Mouse (Mus musculus): ENCODE data around the gene 4933427I04Rik.

Gene 4933427I04Rik

DNA sequence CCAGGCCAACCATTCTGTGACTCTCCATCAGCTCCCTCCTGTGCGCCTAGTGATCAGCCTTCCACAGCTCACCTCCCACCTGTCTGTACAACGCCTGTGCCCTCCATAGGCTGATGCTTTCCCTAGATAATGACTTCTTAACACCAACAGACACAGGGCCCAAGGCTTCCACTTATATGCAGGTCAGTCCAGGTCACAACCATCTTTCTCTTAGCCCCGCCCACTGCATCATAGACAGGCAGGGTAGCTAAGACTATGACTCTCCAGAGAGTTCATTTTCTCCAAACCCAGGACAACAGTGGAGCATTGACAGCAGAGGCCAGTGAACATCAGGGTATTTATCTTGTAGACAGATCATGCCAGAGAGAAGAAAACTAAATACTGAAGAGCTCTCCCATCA is at the start of gene 4933427I04Rik:
TSS of gene 4933427I04Rik (plus strand) at position 301 of the 400 bp plus-strand sequence.
- DNase-seq = no peak

- DNase-seq = no peak
These were observed 48.8 kb upstream of the 4933427I04Rik start for GRCm38 (mm10) chr4:123810475-123811295.

DNA sequence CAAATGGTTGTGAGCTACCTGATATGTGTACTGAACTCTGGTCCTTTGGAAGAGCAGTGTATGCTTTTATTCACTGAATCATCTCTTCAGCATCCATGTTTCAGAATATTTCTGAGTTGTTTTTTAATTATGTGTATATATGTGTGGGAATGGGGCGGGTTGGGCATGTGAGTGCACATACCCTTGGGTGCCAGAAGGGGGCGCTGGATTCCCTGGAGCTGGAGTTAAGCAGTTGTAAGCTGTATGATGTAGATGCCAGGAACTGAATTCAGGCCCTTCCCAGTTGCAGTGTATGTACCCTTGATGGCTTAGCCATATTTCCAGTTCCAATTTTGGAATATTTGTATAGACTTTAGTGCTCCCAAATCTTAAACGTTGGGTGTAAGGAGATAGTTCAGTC is 47.0 kb upstream of the 4933427I04Rik start:
- no peak for DNase-seq

DNA sequence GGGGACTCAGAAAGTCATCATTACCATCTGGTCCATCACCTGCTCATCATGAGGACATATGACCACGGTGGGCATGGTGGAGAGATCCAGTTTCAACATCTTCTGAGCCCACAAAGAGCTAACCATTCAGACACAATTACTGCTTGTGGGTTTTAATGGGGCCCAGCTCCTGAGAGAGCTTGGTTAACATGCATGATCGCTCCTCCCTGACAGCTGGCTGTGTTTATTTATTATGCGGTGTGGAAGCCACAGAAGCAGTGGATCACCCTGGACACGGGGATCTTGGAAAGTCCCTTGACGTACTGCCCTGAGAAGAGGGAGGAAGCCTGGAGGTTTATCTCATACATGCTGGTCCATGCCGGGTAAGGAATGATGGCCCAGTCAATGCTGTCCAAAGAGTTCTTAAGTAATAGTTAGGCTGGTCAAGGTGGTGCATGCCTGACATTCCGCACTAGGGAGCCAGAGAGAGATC is 45.4 kb upstream of the 4933427I04Rik start:
- peak; percentile 16 to 43 for DNase-seq

DNA sequence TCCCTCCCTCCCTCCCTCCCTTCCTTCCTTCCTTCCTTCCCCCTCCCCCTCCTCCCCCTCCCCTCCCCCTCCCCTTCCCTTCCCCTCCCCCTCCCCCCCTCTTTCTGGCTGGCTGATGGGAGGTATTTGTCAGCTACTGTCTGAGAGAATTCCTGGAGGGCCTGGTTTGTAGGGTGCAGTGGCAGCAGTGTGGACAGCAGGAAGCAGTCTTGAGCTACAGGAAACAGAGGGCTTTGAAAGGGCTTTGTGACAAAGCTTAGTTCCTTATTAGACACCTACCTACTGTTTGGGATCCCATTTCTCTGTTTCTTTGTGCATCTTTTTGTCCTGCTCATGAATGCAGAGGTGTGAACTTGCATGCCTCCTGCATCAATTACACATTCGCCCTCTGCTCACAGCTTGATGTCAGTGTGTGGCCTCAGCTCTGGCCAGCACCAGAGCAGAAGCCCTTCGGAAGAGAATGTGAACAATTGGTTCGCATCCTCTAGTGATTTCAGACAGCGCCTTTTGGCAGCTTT is 40.3 kb upstream of the 4933427I04Rik start:
- DNase-seq = peak; percentile 37 to 45

GRCm38 (mm10) chr4:123842126-123842525 is 17.4 kb upstream of the 4933427I04Rik start:
- no peak for DNase-seq

DNA sequence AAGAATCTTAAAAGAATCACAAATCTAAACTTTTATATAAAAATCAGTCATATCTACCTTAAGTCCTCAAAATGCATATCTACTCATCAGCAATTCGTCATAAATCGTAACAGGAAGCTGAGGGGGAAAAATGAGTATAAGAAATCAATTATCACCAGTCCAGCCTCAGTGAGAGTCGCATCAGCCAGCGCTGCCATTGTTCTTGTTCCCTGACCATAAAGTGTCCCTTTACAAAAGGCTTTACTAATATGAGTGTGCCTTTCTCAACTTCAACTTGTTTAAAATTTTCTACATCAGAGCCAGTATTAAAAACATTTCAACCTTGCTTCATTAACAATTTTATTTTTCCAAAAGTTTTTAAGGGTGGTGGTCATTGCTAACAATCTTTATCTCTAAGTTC is 2.6 kb upstream of the 4933427I04Rik start:
- no peak for DNase-seq

GRCm38 (mm10) chr4:123858090-123858489 is 1.4 kb upstream of the 4933427I04Rik start:
- DNase-seq = no peak

DNA sequence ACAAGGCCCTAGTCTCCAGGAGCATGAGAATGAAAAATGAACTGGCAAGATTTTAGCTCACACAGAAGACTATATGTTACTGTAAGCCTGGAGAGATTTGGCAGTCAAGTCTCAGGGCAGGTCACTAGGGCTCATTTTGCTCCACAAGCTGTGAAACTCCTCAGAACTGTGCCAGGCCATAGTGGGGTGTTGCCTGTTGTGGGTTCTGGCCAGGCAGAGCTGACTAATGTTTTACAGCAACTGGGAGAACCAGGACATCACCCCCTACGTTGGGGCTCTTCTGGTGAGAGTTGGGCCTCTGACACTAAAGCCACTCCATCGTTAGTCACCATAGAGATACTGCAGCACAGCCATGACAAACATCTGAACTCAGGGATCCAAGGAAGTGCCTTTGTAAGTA is 324 bp downstream of the 4933427I04Rik start:
- no peak for DNase-seq

- DNase-seq = no peak
These were observed 1.1 kb downstream of the 4933427I04Rik start for GRCm38 (mm10) chr4:123860621-123861020.

DNA sequence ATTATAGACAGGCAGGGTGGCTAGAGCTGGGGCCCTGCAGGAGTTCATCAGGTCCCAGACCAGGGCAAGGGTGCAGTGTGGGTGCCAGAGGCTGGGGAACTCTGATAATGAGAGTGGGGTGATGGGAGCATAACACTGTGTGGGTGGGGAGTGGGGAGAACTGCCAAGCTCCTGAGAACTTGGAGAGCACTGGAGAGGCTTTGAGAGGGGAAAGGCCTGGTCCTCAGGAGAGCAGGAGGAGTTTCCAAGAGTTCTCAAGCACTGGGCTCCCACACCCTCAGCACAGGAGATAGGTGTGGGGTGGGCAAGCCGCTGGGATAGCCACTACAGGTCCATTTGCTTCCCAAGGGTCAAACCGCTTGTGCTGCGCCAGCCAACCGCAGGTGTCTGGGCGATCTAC is 34.2 kb downstream of the 4933427I04Rik start:
- DNase-seq = no peak

DNA sequence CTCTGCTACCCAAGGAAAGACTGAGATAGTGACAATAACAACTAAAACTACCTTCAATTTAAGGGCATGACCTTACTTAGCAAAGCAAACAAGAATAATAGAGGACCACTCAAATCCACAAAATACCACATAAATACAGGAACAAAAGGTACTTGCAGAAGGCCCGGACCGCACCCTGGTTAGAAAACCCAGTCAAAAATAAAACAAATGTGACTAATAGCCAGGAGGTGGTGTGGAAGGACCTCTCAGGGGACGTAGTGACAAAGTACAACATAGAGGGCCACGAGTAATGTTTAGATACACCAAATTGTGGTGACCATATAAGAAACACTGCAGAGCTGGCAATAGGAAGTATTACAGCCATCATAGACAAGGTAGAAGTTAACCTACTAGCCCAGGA is 34.8 kb downstream of the 4933427I04Rik start:
- DNase-seq = no peak

GRCm38 (mm10) chr4:123898696-123899095 is 39.2 kb downstream of the 4933427I04Rik start:
- DNase-seq = peak; percentile 68 to 70

GRCm38 (mm10) chr4:123903432-123903831 is 44.0 kb downstream of the 4933427I04Rik start:
- no peak for DNase-seq

- peak; percentile 99 for DNase-seq
These were observed 45.0 kb downstream of the 4933427I04Rik start, which contains the start of gene Mycbp for GRCm38 (mm10) chr4:123904333-123905125. Gene Mycbp (plus strand): TSS chr4:123904832.

- peak; percentile 59 to 76 for DNase-seq
These were observed 45.7 kb downstream of the 4933427I04Rik start for GRCm38 (mm10) chr4:123905126-123905668.

GRCm38 (mm10) chr4:123911503-123911902 is 52.0 kb downstream of the 4933427I04Rik start:
- DNase-seq = no peak

- DNase-seq = no peak
These were observed 53.0 kb downstream of the 4933427I04Rik start for GRCm38 (mm10) chr4:123912431-123912830.

Measured in kidney, postnatal 4 days (tissue).